Mouse (Mus musculus): ENCODE measurements at regions not wholly inside any gene's neighbourhood (a gene's known extent, or its start where the extent isn't known, plus 50 kb on each side); places are given as distances from the start of the nearest gene placed in this dataset.

DNA sequence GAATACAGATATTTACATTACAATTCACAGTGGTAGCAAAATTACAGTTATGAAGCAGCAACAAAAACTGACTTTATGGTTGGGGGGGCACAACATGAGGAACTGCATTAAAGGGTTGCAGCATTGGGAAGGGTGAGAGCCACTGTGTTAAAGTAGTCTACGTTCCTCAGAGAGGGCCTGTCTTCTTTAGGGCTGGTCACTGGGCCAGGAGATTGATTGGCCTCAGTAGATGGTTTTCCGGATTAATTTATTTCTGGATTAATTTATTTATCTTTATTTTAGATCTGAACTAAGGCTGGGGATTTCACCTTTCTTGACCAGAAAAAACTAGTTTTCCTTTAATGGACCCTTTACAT, 62.6 kb upstream of the Zdhhc17 start:
- no peak for TF ChIP-seq CTCF (IDR thresholded peaks at IDR 0.05; ENCODE audit: low read depth, low read length)
- TF ChIP-seq GATA2 (IDR thresholded peaks at IDR 0.05; ENCODE audit: borderline replicate concordance, low read depth, low read length): no peak
